Mouse (Mus musculus): ENCODE measurements around the gene Adcy7. TPM values are rescaled to one million over a fixed set of nuclear protein-coding genes. Genes with fewer than 3 reads are reported as not detected.

Gene Adcy7
- polyA plus RNA-seq, 1 experiment = not detected

DNA sequence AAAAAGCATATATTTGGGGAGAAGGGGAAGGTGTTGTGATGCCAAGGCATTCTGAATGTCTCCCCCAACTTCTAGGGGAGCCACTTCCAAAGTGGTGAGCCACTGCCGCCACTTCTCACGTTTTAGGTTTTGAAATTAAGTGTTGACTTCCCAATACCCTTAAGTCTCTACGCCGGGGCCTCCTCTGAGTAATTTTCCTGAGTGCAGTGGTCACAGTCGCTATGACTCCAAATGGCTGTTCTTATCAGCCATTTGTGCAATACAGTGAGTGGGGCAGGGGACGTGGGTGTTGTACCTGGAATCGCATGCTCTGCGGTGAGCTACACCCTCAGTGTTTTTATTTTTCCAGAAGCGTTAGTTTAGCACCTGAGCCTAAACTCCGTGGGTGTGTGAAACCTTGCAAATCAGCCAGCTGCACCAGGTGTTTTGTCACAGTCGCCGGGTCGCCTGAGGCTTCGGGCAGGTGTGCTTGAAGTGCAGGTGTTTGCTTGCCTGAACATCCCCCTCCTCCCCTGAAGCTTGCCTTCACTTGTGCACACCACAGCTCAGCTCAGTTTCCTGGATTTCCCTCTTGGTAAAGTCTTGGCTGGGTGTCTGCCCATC is 5.3 kb upstream of the Adcy7 start:
- TF ChIP-seq CTCF (IDR thresholded peaks at IDR 0.05; ENCODE audit: insufficient read depth, low read depth, low read length) (no peak), POLR2A (IDR thresholded peaks at IDR 0.05; ENCODE audit: insufficient read depth, low read depth, low read length) (no peak)
- H3K27ac ChIP-seq (ENCODE audit: insufficient read depth, low read depth, low read length) = no peak overlapping the region
- H3K4me1 ChIP-seq (ENCODE audit: control insufficient read depth, insufficient read depth, low read length) = 0 out of 2 replicates have a peak, but pooled peaks cover 2% of the 10 kb centered on the region
- H3K4me3 ChIP-seq (ENCODE audit: insufficient read depth, low read depth, low read length) = no peak overlapping the region
- WGBS = 88% methylated on average over 14 of the region's 14 CpGs

DNA sequence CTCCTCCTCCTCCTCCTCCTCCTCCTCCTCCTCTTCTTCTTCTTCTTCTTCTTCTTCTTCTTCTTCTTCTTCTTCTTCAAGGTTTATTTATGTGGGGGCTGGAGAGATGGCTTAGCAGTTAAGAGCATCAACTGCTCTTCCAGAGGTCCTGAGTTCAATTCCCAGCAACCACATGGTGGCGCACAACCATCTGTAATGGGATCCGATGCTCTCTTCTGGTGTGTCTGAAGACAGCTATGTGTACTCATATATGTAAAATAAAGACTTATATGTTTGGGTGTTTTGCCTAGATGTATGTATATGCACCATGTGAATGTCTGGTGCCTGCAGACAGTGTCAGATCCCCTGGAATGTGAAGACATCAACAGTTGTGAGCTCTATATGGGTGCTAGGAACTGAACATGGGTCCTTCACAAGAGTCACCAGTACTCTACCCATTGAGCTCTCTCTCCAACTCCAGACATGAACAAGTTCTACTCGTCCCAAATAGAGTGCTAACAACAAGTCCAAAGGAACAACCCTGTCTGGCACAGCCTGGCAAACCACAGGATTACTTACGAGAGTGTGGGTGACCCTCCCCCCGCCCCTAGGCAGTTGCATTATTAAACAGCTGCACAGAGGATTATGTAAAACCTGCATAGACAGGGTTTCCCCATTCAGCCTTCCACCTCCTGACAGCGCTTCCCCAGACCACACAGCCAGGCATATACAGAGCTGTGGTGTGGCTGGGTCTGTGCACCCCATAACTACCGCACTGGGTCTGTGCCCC is 2.9 kb upstream of the Adcy7 start:
- no peak for TF ChIP-seq CTCF (IDR thresholded peaks at IDR 0.05; ENCODE audit: insufficient read depth, low read depth, low read length)
- TF ChIP-seq POLR2A (IDR thresholded peaks at IDR 0.05; ENCODE audit: insufficient read depth, low read depth, low read length) = no peak
- no peak overlapping the region for H3K4me3 ChIP-seq (ENCODE audit: insufficient read depth, low read depth, low read length)
- no peak overlapping the region for H3K27ac ChIP-seq (ENCODE audit: insufficient read depth, low read depth, low read length)
- H3K4me1 ChIP-seq (ENCODE audit: control insufficient read depth, insufficient read depth, low read length) = peaks cover 12% of the 10 kb centered on the region
- WGBS = 53% methylated on average over 7 of the region's 7 CpGs

DNA sequence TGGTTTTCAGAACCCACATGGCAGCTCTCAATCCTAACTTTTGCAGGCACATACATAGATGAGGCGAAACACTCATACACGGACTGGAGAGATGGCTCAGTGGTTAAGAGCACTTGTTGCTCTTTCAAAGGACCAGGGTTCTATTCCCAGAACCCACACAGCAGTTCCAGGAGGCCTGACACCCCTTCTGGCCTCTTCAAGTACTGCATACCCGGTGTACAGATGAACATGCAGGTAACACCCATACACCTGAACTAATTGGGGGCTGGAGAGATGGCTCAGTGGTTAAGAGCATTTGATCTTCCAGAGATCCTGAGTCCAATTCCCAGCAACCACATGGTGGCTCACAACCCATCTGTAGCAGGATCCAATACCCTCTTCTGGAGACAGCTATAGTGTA is 2.1 kb upstream of the Adcy7 start:
- Histone ChIP-seq H3K4me1 (ENCODE audit: control insufficient read depth, insufficient read depth, low read length) (peaks cover 12% of the 10 kb centered on the region), H3K27ac (ENCODE audit: insufficient read depth, low read depth, low read length) (no peak overlapping the region), H3K4me3 (ENCODE audit: insufficient read depth, low read depth, low read length) (no peak overlapping the region)
- TF ChIP-seq CTCF (IDR thresholded peaks at IDR 0.05; ENCODE audit: insufficient read depth, low read depth, low read length) (no peak), POLR2A (IDR thresholded peaks at IDR 0.05; ENCODE audit: insufficient read depth, low read depth, low read length) (no peak)
- WGBS = 70% methylated on average over 3 of the region's 3 CpGs

DNA sequence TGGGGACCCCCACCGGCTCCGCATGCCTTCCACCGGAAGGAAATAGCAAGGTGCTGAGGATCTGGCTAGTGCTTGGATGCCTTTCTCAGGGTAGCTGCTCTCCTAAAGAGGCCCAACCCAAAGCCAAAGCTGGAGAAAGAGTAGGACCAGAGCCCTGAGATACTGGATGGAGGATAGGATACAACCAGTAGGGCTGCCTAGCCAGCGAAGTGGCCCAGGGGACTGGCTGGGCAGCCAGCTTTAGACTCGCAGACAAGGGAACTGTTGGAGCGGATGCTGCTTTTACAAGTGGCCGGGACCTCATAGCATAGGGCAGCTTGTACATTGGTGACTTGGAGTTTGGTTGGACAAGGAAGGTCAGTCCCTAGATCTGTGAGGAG is 838 bp downstream of the Adcy7 start:
- 85% methylated on average over 7 of the region's 7 CpGs for WGBS
- TF ChIP-seq CTCF (IDR thresholded peaks at IDR 0.05; ENCODE audit: insufficient read depth, low read depth, low read length) (no peak), POLR2A (IDR thresholded peaks at IDR 0.05; ENCODE audit: insufficient read depth, low read depth, low read length) (no peak)
- Histone ChIP-seq H3K4me3 (ENCODE audit: insufficient read depth, low read depth, low read length) (no peak overlapping the region), H3K27ac (ENCODE audit: insufficient read depth, low read depth, low read length) (no peak overlapping the region), H3K4me1 (ENCODE audit: control insufficient read depth, insufficient read depth, low read length) (peaks cover 11% of the 10 kb centered on the region)

- WGBS = 96% methylated on average over 5 of the region's 5 CpGs
- Histone ChIP-seq H3K4me3 (ENCODE audit: insufficient read depth, low read depth, low read length) (no peak overlapping the region), H3K27ac (ENCODE audit: insufficient read depth, low read depth, low read length) (no peak overlapping the region), H3K4me1 (ENCODE audit: control insufficient read depth, insufficient read depth, low read length) (peaks cover 11% of the 10 kb centered on the region)
- TF ChIP-seq POLR2A (IDR thresholded peaks at IDR 0.05; ENCODE audit: insufficient read depth, low read depth, low read length) (no peak), CTCF (IDR thresholded peaks at IDR 0.05; ENCODE audit: insufficient read depth, low read depth, low read length) (no peak)
Observed at GRCm38 (mm10) chr8:88274090-88274489, 1.9 kb downstream of the Adcy7 start.

- TF ChIP-seq CTCF (IDR thresholded peaks at IDR 0.05; ENCODE audit: insufficient read depth, low read depth, low read length) = no peak
- TF ChIP-seq POLR2A (IDR thresholded peaks at IDR 0.05; ENCODE audit: insufficient read depth, low read depth, low read length) = no peak
- H3K4me3 ChIP-seq (ENCODE audit: insufficient read depth, low read depth, low read length) = no peak overlapping the region
- no peak overlapping the region for H3K27ac ChIP-seq (ENCODE audit: insufficient read depth, low read depth, low read length)
- H3K4me1 ChIP-seq (ENCODE audit: control insufficient read depth, insufficient read depth, low read length) = 0 out of 2 replicates have a peak, but pooled peaks cover 2% of the 10 kb centered on the region
- WGBS = 67% methylated on average over 5 of the region's 5 CpGs
Observed at GRCm38 (mm10) chr8:88279220-88279619, 7.0 kb downstream of the Adcy7 start.

GRCm38 (mm10) chr8:88279670-88280069 is 7.5 kb downstream of the Adcy7 start:
- TF ChIP-seq POLR2A (IDR thresholded peaks at IDR 0.05; ENCODE audit: insufficient read depth, low read depth, low read length) (no peak), CTCF (IDR thresholded peaks at IDR 0.05; ENCODE audit: insufficient read depth, low read depth, low read length) (no peak)
- H3K27ac ChIP-seq (ENCODE audit: insufficient read depth, low read depth, low read length) = no peak overlapping the region
- H3K4me3 ChIP-seq (ENCODE audit: insufficient read depth, low read depth, low read length) = no peak overlapping the region
- peaks cover 6% of the 10 kb centered on the region for H3K4me1 ChIP-seq (ENCODE audit: control insufficient read depth, insufficient read depth, low read length)
- WGBS = 37% methylated on average over 6 of the region's 6 CpGs

GRCm38 (mm10) chr8:88280904-88281303 is 8.7 kb downstream of the Adcy7 start:
- no peak overlapping the region for H3K4me3 ChIP-seq (ENCODE audit: insufficient read depth, low read depth, low read length)
- no peak overlapping the region for H3K27ac ChIP-seq (ENCODE audit: insufficient read depth, low read depth, low read length)
- peaks cover 12% of the 10 kb centered on the region for H3K4me1 ChIP-seq (ENCODE audit: control insufficient read depth, insufficient read depth, low read length)
- TF ChIP-seq POLR2A (IDR thresholded peaks at IDR 0.05; ENCODE audit: insufficient read depth, low read depth, low read length) (no peak), CTCF (IDR thresholded peaks at IDR 0.05; ENCODE audit: insufficient read depth, low read depth, low read length) (no peak)
- WGBS = 78% methylated on average over 7 of the region's 7 CpGs

- Histone ChIP-seq H3K4me1 (ENCODE audit: control insufficient read depth, insufficient read depth, low read length) (peaks cover 12% of the 10 kb centered on the region), H3K4me3 (ENCODE audit: insufficient read depth, low read depth, low read length) (no peak overlapping the region), H3K27ac (ENCODE audit: insufficient read depth, low read depth, low read length) (no peak overlapping the region)
- 62% methylated on average over 8 of the region's 8 CpGs for WGBS
- TF ChIP-seq CTCF (IDR thresholded peaks at IDR 0.05; ENCODE audit: insufficient read depth, low read depth, low read length) = no peak
- TF ChIP-seq POLR2A (IDR thresholded peaks at IDR 0.05; ENCODE audit: insufficient read depth, low read depth, low read length) = no peak
Observed at GRCm38 (mm10) chr8:88282684-88283083, 10.5 kb downstream of the Adcy7 start.
